Mouse (Mus musculus) hindbrain, embryonic 11.5 days (tissue): ENCODE data around the gene Sec62. TPM values are rescaled to one million over a fixed set of nuclear protein-coding genes. Genes with fewer than 3 reads are reported as not detected.

Experiments used
- ATAC-seq: fragments of 200-750 bp; cut with Nextera tagmentation; 2 replicates; pipeline ENCODE4 v1.8.0; 2017; ENCODE audit warnings: mild to moderate bottlenecking, moderate TSS enrichment, moderate library complexity; ENCODE audit not compliant: low FRiP score
- DNase-seq: peaks from one replicate; pipeline ENCODE4 v3.0.0-alpha.2; 2015; ENCODE audit warnings: low spot score
- H3K27ac ChIP-seq: fragments of 300-500 bp; sonication (generic); 2 replicates; pipeline ENCODE4 v1.5.1; 2014; ENCODE audit warnings: mild to moderate bottlenecking, low read depth, low read length
- H3K27me3 ChIP-seq: fragments of 300-500 bp; sonication (generic); 2 replicates; pipeline ENCODE4 v1.6.1; 2014; ENCODE audit warnings: mild to moderate bottlenecking, low read length, moderate library complexity, mixed read lengths; ENCODE audit not compliant: control insufficient read depth, insufficient read depth
- H3K36me3 ChIP-seq: fragments of 300-500 bp; sonication (generic); 2 replicates; pipeline ENCODE4 v1.6.1; 2014; ENCODE audit warnings: mild to moderate bottlenecking, low read length, moderate library complexity, mixed read lengths; ENCODE audit not compliant: control insufficient read depth, insufficient read depth
- H3K4me1 ChIP-seq: fragments of 300-500 bp; sonication (generic); replicated peaks from 2 replicates; pipeline ENCODE4 v1.6.1; 2014; ENCODE audit warnings: low read length, mixed read lengths; ENCODE audit not compliant: control insufficient read depth, insufficient read depth
- H3K4me2 ChIP-seq: fragments of 300-500 bp; sonication (generic); replicated peaks from 2 replicates; pipeline ENCODE4 v1.6.1; 2014; ENCODE audit warnings: mild to moderate bottlenecking, low read depth, low read length
- H3K4me3 ChIP-seq: fragments of 300-500 bp; sonication (generic); 2 replicates; pipeline ENCODE4 v1.5.1; 2014; ENCODE audit warnings: low read depth, low read length
- H3K9ac ChIP-seq: fragments of 300-500 bp; sonication (generic); 2 replicates; pipeline ENCODE4 v1.6.1; 2014; ENCODE audit warnings: low read depth, low read length
- H3K9me3 ChIP-seq: fragments of 300-500 bp; sonication (generic); 2 replicates; pipeline ENCODE4 v1.6.1; 2016; ENCODE audit warnings: low read length; ENCODE audit not compliant: control insufficient read depth
- WGBS: fragments of 180-500 bp; shearing (Covaris S2); extraction: QIAGEN DNeasy Blood & Tissue Kit; methylation state at CpG from one replicate; pipeline ENCODE4 v1.1.7; 2014; 5-methylcytosine and 5-hydroxymethylcytosine counted together
- polyA plus RNA-seq: library from polyadenylated mRNA; unstranded; fragments of >200 nt; fragmentation: Nextera tagmentation; extraction: Ambion mirVana; gene quantifications from 2 replicates; pipeline ENCODE4 v1.2.1, GENCODE M21; 2014

Gene Sec62
- polyA plus RNA-seq, 1 experiment from 2014 or later, result 71.5 TPM

GRCm38 (mm10) chr3:30812881-30813280 lies 20.2 kb downstream of the Sec62 start:
- Histone ChIP-seq H3K27ac (no peak overlapping the region), H3K9ac (no peak overlapping the region), H3K27me3 (no peaks in the 10 kb centered on the region), H3K4me2 (no peak overlapping the region), H3K36me3 (peaks cover 11% of the 10 kb centered on the region; the same call in 1 of the 2 replicates), H3K4me3 (no peak overlapping the region), H3K4me1 (no peaks in the 10 kb centered on the region), H3K9me3 (no peaks in the 10 kb centered on the region)
- 75% methylated on average over 3 of the region's 3 CpGs for WGBS
- DNase-seq, result no peak
- no peak for ATAC-seq

DNA sequence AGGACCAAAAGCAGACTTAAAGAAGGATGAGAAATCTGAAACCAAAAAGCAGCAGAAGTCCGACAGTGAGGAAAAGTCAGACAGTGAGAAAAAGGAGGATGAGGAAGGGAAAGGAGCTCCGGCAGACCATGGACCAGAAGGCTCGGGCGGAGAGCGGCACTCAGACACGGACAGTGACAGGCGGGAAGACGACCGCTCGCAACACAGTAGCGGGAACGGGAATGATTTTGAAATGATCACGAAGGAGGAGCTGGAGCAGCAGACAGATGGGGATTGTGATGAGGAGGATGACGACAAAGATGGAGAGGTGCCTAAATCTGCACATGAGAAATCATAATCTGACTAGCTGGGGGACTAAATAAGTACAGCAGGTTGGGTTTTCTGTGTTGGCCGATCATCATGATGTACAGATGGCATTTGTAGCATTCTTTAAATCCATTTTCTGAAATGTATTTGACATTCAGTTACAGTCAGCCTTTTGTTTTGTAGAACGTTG lies 26.0 kb downstream of the Sec62 start:
- no peak overlapping the region for H3K4me2 ChIP-seq
- WGBS, result 95% methylated on average over 16 of the region's 16 CpGs
- no peak for ATAC-seq

GRCm38 (mm10) chr3:30822163-30822562 lies 29.5 kb downstream of the Sec62 start:
- 0 out of 2 replicates have a peak, but pooled peaks cover 12% of the 10 kb centered on the region for H3K36me3 ChIP-seq
- no peak overlapping the region for H3K27ac ChIP-seq
- ATAC-seq (no peak), DNase-seq (no peak)
- no peaks in the 10 kb centered on the region for H3K4me1 ChIP-seq
- H3K27me3 ChIP-seq, result no peaks in the 10 kb centered on the region
- WGBS, result 91% methylated on average over 8 of the region's 8 CpGs
- H3K4me2 ChIP-seq, result no peak overlapping the region
- no peaks in the 10 kb centered on the region for H3K9me3 ChIP-seq
- no peak overlapping the region for H3K9ac ChIP-seq
- H3K4me3 ChIP-seq, result no peak overlapping the region

More for the DNA sequence above, 26.0 kb downstream of the Sec62 start:
- H3K9me3 ChIP-seq, result no peaks in the 10 kb centered on the region
- 0 out of 2 replicates have a peak, but pooled peaks cover 12% of the 10 kb centered on the region for H3K36me3 ChIP-seq
- no peak overlapping the region for H3K27ac ChIP-seq
- DNase-seq, result no peak
- no peak overlapping the region for H3K9ac ChIP-seq
- no peak overlapping the region for H3K4me3 ChIP-seq
- no peaks in the 10 kb centered on the region for H3K27me3 ChIP-seq
- H3K4me1 ChIP-seq, result no peaks in the 10 kb centered on the region

DNA sequence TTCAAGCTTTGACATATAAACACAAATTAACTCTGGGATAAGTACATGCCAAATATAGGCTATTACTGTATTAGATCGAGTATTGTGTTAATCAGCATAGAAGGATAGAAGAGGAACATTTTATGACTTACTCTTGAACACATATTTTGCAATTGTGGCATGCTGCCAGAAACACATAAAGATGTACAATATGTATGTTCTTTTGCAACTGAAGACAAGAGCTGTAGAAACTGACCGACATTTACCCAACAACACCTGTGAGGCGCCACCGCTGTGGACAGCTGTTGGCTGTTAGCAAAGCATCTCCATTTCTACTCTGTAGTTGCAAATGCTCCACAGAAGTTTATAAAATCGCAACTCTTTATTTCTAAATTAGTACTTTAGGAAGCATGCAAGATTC lies 33.4 kb downstream of the Sec62 start:
- no peaks in the 10 kb centered on the region for H3K27me3 ChIP-seq
- ATAC-seq (no peak), DNase-seq (no peak)
- no peak overlapping the region for H3K4me3 ChIP-seq
- no peaks in the 10 kb centered on the region for H3K36me3 ChIP-seq
- H3K9me3 ChIP-seq, result no peaks in the 10 kb centered on the region
- no peaks in the 10 kb centered on the region for H3K4me1 ChIP-seq
- H3K27ac ChIP-seq, result no peak overlapping the region
- WGBS, result 95% methylated on average over 5 of the region's 5 CpGs
- no peak overlapping the region for H3K9ac ChIP-seq
- no peak overlapping the region for H3K4me2 ChIP-seq

DNA sequence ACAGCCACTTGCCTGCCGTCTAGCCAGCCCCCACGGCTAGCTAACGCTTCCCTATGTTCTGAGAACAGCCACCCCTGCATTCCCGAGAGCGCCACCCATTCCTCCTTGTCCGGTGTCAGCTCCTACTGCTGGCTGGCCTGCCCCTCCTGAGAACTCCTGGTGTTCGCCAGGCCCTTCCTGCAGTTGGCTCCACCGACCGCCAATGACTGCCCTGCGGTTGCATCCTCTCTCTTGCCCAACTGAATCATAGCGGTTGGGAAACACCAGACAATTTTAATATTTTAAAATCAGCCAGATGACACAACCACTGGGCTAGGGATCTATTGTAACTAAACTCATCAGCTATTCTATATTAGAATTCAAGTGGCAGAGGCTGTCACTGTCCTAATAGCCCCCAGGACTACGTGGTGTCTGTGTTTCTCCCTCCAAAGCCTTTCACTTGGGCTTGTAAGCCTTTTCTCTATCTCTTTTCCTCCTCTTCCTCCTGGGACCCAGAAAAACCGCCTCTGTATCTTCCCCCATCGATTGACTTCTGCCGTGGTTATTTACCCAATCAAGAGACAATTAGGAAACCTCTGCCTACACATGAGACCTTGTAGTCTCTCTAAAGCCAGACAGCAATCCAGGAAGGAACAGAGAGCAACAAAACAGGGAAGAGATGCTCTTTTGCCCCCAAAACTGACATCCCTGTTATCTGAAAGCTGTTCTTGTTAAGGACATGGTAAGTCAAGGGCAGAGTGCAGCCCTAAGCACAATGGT lies 39.4 kb downstream of the Sec62 start:
- DNase-seq, result no peak
- no peak overlapping the region for H3K9ac ChIP-seq
- H3K9me3 ChIP-seq, result no peaks in the 10 kb centered on the region
- no peaks in the 10 kb centered on the region for H3K4me1 ChIP-seq
- H3K27me3 ChIP-seq, result no peaks in the 10 kb centered on the region
- WGBS, result 82% methylated on average over 15 of the region's 15 CpGs
- no peak for ATAC-seq
- no peak overlapping the region for H3K4me3 ChIP-seq
- no peak overlapping the region for H3K27ac ChIP-seq
- H3K36me3 ChIP-seq, result no peaks in the 10 kb centered on the region
- H3K4me2 ChIP-seq, result no peak overlapping the region

- H3K9ac ChIP-seq, result no peak overlapping the region
- ATAC-seq (no peak), DNase-seq (no peak)
- no peak overlapping the region for H3K27ac ChIP-seq
- H3K4me3 ChIP-seq, result no peak overlapping the region
- no peaks in the 10 kb centered on the region for H3K4me1 ChIP-seq
- no peaks in the 10 kb centered on the region for H3K9me3 ChIP-seq
- WGBS, result 83% methylated on average over 3 of the region's 3 CpGs
- no peaks in the 10 kb centered on the region for H3K36me3 ChIP-seq
- H3K4me2 ChIP-seq, result no peak overlapping the region
- H3K27me3 ChIP-seq, result no peaks in the 10 kb centered on the region
Observed at GRCm38 (mm10) chr3:30833254-30833653, 40.6 kb downstream of the Sec62 start.

GRCm38 (mm10) chr3:30845755-30846154 lies 53.1 kb downstream of the Sec62 start:
- H3K9ac ChIP-seq, result no peak overlapping the region
- no peak overlapping the region for H3K4me2 ChIP-seq
- WGBS, result 71% methylated on average over 2 of the region's 2 CpGs
- H3K27ac ChIP-seq, result no peak overlapping the region
- H3K36me3 ChIP-seq, result no peaks in the 10 kb centered on the region
- DNase-seq (no peak), ATAC-seq (no peak)
- H3K4me3 ChIP-seq, result no peak overlapping the region
- no peaks in the 10 kb centered on the region for H3K9me3 ChIP-seq
- no peaks in the 10 kb centered on the region for H3K4me1 ChIP-seq
- no peaks in the 10 kb centered on the region for H3K27me3 ChIP-seq

DNA sequence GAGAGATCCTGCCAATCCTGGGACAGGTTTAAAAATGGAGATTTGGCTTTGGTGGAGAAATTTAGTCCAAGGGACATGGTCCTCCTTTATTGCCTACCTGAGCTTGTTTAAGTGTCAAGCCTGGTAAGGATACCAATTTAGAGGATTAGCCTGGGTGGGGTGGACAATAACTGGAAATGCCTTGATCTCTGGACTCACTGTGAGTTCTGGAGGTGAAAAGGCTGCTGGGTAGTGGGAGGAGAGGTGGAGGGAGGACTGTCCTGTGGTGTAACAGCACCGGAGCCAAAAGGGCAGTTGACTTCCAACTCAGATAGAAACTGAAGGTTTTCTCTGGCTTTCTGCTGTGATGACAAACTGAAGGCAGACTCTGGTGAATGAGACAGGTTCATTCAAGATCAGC lies 54.7 kb downstream of the Sec62 start:
- 77% methylated on average over 1 of the region's 1 CpGs for WGBS
- ATAC-seq, result no peak

DNA sequence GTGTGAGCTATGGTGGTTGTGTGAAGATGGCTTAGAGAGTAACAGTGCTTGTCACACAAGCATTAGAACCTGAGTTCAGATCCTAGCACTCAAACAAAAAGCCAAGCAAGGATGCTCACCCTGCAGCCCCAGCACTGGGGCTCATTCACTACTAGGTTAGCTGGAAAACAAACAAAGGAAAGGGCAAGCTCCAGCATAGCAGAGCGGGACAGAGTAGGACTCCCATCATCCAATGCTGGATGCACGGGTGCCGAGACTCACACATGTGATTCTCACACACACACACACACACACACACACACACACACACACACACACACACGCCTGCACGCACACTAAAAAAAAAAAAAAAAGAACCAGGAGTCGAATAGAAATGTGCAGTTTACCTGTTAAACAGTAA lies 58.7 kb downstream of the Sec62 start:
- 0 out of 2 replicates have a peak, but pooled peaks cover 3% of the 10 kb centered on the region for H3K4me1 ChIP-seq
- peaks cover 8% of the 10 kb centered on the region for H3K27me3 ChIP-seq
- H3K9ac ChIP-seq, result no peak overlapping the region
- no peak overlapping the region for H3K4me2 ChIP-seq
- WGBS, result 82% methylated on average over 6 of the region's 6 CpGs
- no peaks in the 10 kb centered on the region for H3K9me3 ChIP-seq
- H3K27ac ChIP-seq, result no peak overlapping the region
- DNase-seq, result no peak
- no peak for ATAC-seq
- H3K4me3 ChIP-seq, result no peak overlapping the region
- H3K36me3 ChIP-seq, result no peaks in the 10 kb centered on the region

More for the DNA sequence above, 54.7 kb downstream of the Sec62 start:
- H3K4me1 ChIP-seq, result no peaks in the 10 kb centered on the region
- no peak overlapping the region for H3K4me3 ChIP-seq
- DNase-seq, result no peak
- H3K27ac ChIP-seq, result no peak overlapping the region
- no peaks in the 10 kb centered on the region for H3K27me3 ChIP-seq
- H3K36me3 ChIP-seq, result no peaks in the 10 kb centered on the region
- no peak overlapping the region for H3K9ac ChIP-seq
- no peak overlapping the region for H3K4me2 ChIP-seq
- H3K9me3 ChIP-seq, result no peaks in the 10 kb centered on the region
